Mouse (Mus musculus): ENCODE data around the gene Arhgef9. TPM values are rescaled to one million over a fixed set of nuclear protein-coding genes. Genes with fewer than 3 reads are reported as not detected.

Gene Arhgef9
- polyA plus RNA-seq (2012; rRNA removed) (0.53 and 0.76 TPM in 2 replicates), polyA plus RNA-seq (2014; fragmentation: Nextera tagmentation; extraction: Ambion mirVana) (1.1 and 1.2 TPM in 2 replicates)

DNA sequence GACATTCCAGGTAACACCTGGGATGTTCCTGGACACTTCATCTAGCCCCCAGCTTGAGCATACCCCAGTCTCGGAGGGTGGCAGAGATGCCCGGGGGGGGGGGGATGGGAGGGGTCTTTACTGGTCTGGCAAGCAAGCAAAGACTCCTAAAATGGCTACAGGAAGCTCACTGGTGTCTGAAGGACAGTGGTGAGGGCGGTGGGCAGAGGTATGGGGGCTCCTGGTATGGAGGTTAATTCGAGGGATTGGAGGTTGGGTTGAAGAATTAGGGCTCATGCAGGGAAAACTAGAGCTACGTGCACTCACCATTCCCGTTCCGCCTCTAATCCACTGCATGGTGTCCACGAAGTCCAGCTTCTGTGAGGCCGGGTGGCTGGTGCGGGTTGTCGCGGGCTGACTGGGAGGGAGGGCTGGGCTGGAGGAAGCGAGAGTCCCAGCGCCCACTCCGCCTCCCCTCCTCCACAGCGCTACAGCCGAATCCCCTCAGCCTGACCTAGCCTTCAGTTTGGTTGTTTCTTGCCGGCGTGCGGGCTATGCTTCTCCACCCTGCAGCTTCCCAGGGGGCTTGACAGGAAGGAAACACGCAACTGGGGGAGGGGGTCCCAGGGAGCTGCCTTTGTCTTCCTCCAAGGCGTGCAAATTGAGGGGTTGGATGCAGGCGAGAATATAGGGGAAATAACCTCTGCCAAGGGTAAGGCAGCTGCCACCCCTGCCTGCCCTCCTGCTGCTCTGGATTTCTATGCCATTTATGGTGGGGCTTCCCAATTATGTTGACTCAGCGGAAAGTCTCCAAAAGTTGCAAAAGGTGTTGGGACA lies at the start of gene Arhgef9:
TSS of gene Arhgef9 (minus strand) at position 753 of the 816 bp plus-strand sequence.
- Histone ChIP-seq H3K36me3 (replicated peaks; ENCODE audit: control insufficient read depth, insufficient read depth, low read depth) (no peaks in the 10 kb centered on the region), H3K9me3 (ENCODE audit: control insufficient read depth, low read length) (no peaks in the 10 kb centered on the region), H3K4me2 (ENCODE audit: low read depth) (peak within 1 kb of the TSS; percentile 43), H3K4me1 (replicated peaks; ENCODE audit: control insufficient read depth in 2 of 2, insufficient read depth in 2 of 2, low read length in 1 of 2) (no peaks in the 10 kb centered on the region), H3K4me3 (ENCODE audit: insufficient read depth in 1 of 2, low read depth in 2 of 2, low read length in 2 of 2) (peak within 1 kb of the TSS in 1 of 2 experiments; percentile 40; a peak in 1 of 4 replicates), H3K27ac (no peak within 1 kb of the TSS), H3K9ac (replicated peaks) (no peak within 1 kb of the TSS), H3K27me3 (ENCODE audit: control insufficient read depth, insufficient read depth, low read length) (no peaks in the 10 kb centered on the region; the same call in 1 of the 2 replicates)
- WGBS (ENCODE audit: insufficient replicate concordance), result 15% methylated on average over 20 of the region's 24 CpGs
- DNase-seq (ENCODE audit: low read depth in 3 of 3, low spot score in 3 of 3) (no peak), ATAC-seq (ENCODE audit: insufficient read depth) (no peak)
- TF ChIP-seq CTCF (IDR thresholded peaks at IDR 0.05; ENCODE audit: low read depth) (no peak), EP300 (IDR thresholded peaks at IDR 0.05; ENCODE audit: low read depth) (no peak)

DNA sequence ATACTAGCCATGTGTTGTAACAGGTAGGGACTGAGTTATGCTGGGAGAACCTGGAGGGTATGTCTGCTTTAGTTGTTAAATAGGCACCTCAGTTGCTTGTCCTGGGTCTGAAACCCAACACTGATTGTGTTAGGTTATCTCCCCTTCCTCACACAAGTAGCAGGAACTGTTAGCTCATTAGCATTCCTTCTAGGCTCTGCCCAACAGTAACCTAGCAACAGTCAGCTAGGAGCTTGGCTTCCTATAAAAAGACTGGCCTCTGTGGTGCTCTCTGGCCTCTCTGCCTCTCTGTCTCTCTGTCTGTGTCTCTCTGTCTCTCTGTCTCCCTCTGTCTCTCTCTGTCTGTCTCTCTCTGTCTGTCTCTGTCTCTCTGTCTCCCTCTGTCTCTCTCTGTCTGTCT lies 42.2 kb upstream of the Arhgef9 start:
- Histone ChIP-seq H3K4me3 (ENCODE audit: insufficient read depth in 1 of 2, low read depth in 2 of 2, low read length in 2 of 2) (no peak overlapping the region), H3K27ac (no peak overlapping the region), H3K9ac (replicated peaks) (no peak overlapping the region), H3K36me3 (replicated peaks; ENCODE audit: control insufficient read depth, insufficient read depth, low read depth) (no peaks in the 10 kb centered on the region), H3K4me2 (ENCODE audit: low read depth) (no peak overlapping the region), H3K4me1 (replicated peaks; ENCODE audit: control insufficient read depth in 2 of 2, insufficient read depth in 2 of 2, low read length in 1 of 2) (no peaks in the 10 kb centered on the region), H3K9me3 (ENCODE audit: control insufficient read depth, low read length) (no peaks in the 10 kb centered on the region), H3K27me3 (ENCODE audit: control insufficient read depth, insufficient read depth, low read length) (no peaks in the 10 kb centered on the region)
- no peak for DNase-seq (ENCODE audit: low read depth in 3 of 3, low spot score in 3 of 3)
- no peak for TF ChIP-seq CTCF (IDR thresholded peaks at IDR 0.05; ENCODE audit: low read depth)
- no peak for TF ChIP-seq EP300 (IDR thresholded peaks at IDR 0.05; ENCODE audit: low read depth)
- no peak for ATAC-seq (ENCODE audit: insufficient read depth)

DNA sequence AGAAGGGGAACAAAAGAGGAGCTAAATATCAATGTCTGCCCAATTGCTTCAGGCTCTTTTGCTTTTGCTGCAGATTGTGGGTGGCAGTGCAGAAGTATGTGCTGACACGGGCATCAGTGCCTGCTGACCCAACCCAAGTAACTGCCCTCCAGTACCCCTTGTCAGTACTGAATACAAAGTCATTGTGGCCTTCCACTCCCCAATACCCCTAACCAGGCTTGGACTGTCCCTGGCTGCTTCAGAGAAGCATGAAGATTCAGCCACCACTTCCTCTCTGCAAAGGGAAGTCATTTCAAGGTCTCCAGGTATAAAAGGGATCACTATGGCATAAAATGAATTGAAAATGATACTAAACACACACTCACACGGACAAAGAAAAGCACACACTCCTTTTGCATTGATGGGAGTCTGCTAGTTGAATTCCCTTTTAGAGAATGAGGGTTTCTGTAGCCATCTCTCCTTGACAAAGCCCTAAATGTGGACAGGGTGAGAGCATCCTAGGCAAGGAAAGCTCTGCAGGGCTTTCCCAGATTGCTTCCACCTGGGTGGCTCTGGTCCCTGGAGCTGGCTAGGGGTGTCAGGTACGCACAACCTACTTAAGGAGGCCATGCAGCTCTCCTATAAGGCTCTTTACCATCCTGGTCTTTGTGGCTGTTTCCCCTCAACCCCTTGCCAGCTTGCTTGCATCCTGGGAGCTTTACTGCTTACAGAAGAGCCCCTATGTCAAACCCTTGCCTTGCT lies 1.1 kb downstream of the Arhgef9 start:
- no peaks in the 10 kb centered on the region for H3K9me3 ChIP-seq (ENCODE audit: control insufficient read depth, low read length)
- no peak for TF ChIP-seq EP300 (IDR thresholded peaks at IDR 0.05; ENCODE audit: low read depth)
- no peak for TF ChIP-seq CTCF (IDR thresholded peaks at IDR 0.05; ENCODE audit: low read depth)
- 11% methylated on average over 3 of the region's 3 CpGs for WGBS (ENCODE audit: insufficient replicate concordance)
- ATAC-seq (ENCODE audit: insufficient read depth) (no peak), DNase-seq (ENCODE audit: low read depth in 3 of 3, low spot score in 3 of 3) (no peak)
- H3K36me3 ChIP-seq (replicated peaks; ENCODE audit: control insufficient read depth, insufficient read depth, low read depth), result no peaks in the 10 kb centered on the region
- no peak overlapping the region for H3K27ac ChIP-seq
- no peaks in the 10 kb centered on the region; the same call in 1 of the 2 replicates for H3K27me3 ChIP-seq (ENCODE audit: control insufficient read depth, insufficient read depth, low read length)
- H3K4me3 ChIP-seq (ENCODE audit: insufficient read depth in 1 of 2, low read depth in 2 of 2, low read length in 2 of 2), result no peak overlapping the region
- no peak overlapping the region for H3K4me2 ChIP-seq (ENCODE audit: low read depth)
- H3K9ac ChIP-seq (replicated peaks), result no peak overlapping the region
- no peaks in the 10 kb centered on the region for H3K4me1 ChIP-seq (replicated peaks; ENCODE audit: control insufficient read depth in 2 of 2, insufficient read depth in 2 of 2, low read length in 1 of 2)

DNA sequence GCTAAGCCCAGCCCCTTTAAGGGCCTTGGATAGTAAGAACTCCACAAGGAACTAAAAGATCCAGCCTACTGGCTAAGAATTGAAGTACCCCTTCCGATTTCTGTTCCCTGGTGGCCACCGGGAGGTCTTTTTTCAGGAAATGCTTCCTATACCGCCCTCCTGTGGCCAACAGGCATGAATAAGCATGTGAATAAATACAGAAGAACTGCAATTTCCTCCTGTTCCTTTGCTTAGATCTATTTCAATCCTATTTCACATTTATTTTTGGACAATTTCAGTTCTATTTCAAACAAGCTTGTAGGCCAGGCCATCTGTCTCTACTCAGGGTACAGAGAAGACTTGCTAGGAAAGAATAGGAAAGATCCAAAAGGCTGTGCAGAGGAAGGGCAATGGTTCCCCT lies 20.7 kb downstream of the Arhgef9 start:
- TF ChIP-seq EP300 (IDR thresholded peaks at IDR 0.05; ENCODE audit: low read depth) (no peak), CTCF (IDR thresholded peaks at IDR 0.05; ENCODE audit: low read depth) (peak; percentile 39)
- Histone ChIP-seq H3K27ac (no peak overlapping the region), H3K36me3 (replicated peaks; ENCODE audit: control insufficient read depth, insufficient read depth, low read depth) (no peaks in the 10 kb centered on the region), H3K9ac (replicated peaks) (no peak overlapping the region), H3K4me2 (ENCODE audit: low read depth) (no peak overlapping the region), H3K9me3 (ENCODE audit: control insufficient read depth, low read length) (no peaks in the 10 kb centered on the region), H3K4me3 (ENCODE audit: insufficient read depth in 1 of 2, low read depth in 2 of 2, low read length in 2 of 2) (no peak overlapping the region), H3K27me3 (ENCODE audit: control insufficient read depth, insufficient read depth, low read length) (no peaks in the 10 kb centered on the region; the same call in 1 of the 2 replicates), H3K4me1 (replicated peaks; ENCODE audit: control insufficient read depth in 2 of 2, insufficient read depth in 2 of 2, low read length in 1 of 2) (no peaks in the 10 kb centered on the region)
- ATAC-seq (ENCODE audit: insufficient read depth) (no peak), DNase-seq (ENCODE audit: low read depth in 3 of 3, low spot score in 3 of 3) (peak in 1 of 3 experiments; percentile 4)
- 7% methylated on average over 3 of the region's 3 CpGs for WGBS (ENCODE audit: insufficient replicate concordance)

DNA sequence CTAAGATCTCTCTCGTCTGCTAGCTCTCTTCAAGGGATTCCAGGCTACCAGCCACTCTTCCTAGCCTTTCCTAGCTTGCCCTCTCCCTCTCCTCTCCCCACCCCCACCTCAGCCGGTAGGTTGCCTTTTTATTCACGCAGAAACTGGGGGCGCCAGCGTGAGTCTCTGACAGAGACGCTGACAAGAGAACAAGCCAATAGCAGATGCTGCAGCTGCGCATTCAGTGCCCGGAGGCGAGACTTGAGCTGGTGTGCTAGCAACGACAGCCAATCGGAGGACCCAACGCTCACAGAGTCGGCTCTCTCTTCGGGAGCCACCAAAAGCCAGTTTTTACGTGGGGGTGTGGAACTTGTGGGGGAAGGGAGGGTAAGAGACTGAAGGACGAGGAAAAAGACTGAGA lies 30.3 kb downstream of the Arhgef9 start:
- H3K4me3 ChIP-seq (ENCODE audit: insufficient read depth in 1 of 2, low read depth in 2 of 2, low read length in 2 of 2), result peak overlapping the region; percentile 48 to 75
- H3K27me3 ChIP-seq (ENCODE audit: control insufficient read depth, insufficient read depth, low read length), result no peaks in the 10 kb centered on the region; the same call in 1 of the 2 replicates
- peak overlapping the region; percentile 23; the same call in 1 of the 2 replicates for H3K9ac ChIP-seq (replicated peaks)
- no peaks in the 10 kb centered on the region for H3K9me3 ChIP-seq (ENCODE audit: control insufficient read depth, low read length)
- H3K4me2 ChIP-seq (ENCODE audit: low read depth), result peak overlapping the region; percentile 59
- DNase-seq (ENCODE audit: low read depth in 3 of 3, low spot score in 3 of 3), result peak; percentile 49 to 63 (median 56)
- no peaks in the 10 kb centered on the region for H3K36me3 ChIP-seq (replicated peaks; ENCODE audit: control insufficient read depth, insufficient read depth, low read depth)
- H3K27ac ChIP-seq, result no peak overlapping the region
- 11% methylated on average over 16 of the region's 16 CpGs for WGBS (ENCODE audit: insufficient replicate concordance)
- no peaks in the 10 kb centered on the region for H3K4me1 ChIP-seq (replicated peaks; ENCODE audit: control insufficient read depth in 2 of 2, insufficient read depth in 2 of 2, low read length in 1 of 2)
- peak; percentile 97 for ATAC-seq (ENCODE audit: insufficient read depth)
- TF ChIP-seq CTCF (IDR thresholded peaks at IDR 0.05; ENCODE audit: low read depth) (no peak), EP300 (IDR thresholded peaks at IDR 0.05; ENCODE audit: low read depth) (no peak)
